Mouse (Mus musculus) C2C12 (cell line): Measurements from ENCODE around the gene Dennd2a.

ENCODE experiments used
- CTCF ChIP-seq: IDR thresholded peaks from one replicate; pipeline ENCODE4 v1.5.1; 2011; ENCODE audit not compliant: control insufficient read depth, insufficient read depth, insufficient read length
- FOSL1 ChIP-seq: IDR thresholded peaks from one replicate; pipeline ENCODE4 v1.8.0; 2011; ENCODE audit warnings: mild to moderate bottlenecking, low read length; ENCODE audit not compliant: poor library complexity, insufficient read depth, severe bottlenecking
- MAX ChIP-seq: IDR thresholded peaks from one replicate; pipeline ENCODE4 v1.6.1; 2011; ENCODE audit warnings: mild to moderate bottlenecking, control low read depth
- MYOD1 ChIP-seq: IDR thresholded peaks from one replicate; pipeline ENCODE4 v1.6.1; 2011; ENCODE audit warnings: low read depth; ENCODE audit not compliant: control insufficient read depth, insufficient read length
- MYOG ChIP-seq: IDR thresholded peaks from one replicate; pipeline ENCODE4 v1.6.1; 2011; ENCODE audit not compliant: control insufficient read depth, insufficient read length; ENCODE audit errors: extremely low read depth

GRCm38 (mm10) chr6:39451033-39451432 lies 106.6 kb downstream of the Dennd2a start:
- no peak for TF ChIP-seq CTCF
- TF ChIP-seq MAX: no peak
- no peak for TF ChIP-seq MYOG
- no peak for TF ChIP-seq FOSL1
- no peak for TF ChIP-seq MYOD1
